10 mouse cellular contexts compared by ENCODE assay signal in the genomic region with DNA sequence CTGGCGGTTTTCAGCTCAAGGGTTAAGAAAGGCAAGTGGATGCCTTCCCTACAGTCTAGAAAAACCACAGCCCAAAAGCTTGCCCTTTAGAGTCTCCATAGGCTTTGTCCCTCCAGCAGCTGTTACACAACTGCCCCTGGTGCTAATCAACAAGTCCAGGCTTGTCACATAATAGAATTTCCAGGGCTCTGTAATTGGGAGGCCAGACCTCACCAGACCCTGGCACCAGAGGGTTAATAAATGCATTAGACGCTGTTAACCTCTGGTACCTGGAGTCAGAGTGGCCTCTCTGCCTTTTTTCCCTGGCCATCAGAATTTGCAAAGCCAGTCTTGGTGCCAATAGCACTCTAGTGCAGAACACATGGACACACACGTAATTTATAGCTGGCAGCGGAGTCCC.
DNase-seq lines count a peak whose midpoint lies in the region; ATAC-seq lines count a peak whose summit lies in the region.
"Had no signal": no experiment of that assay in that cellular context is flagged by ENCODE, and none has a peak within 500 bp of the region (broad histone marks: within the 10 kb centered on the region; RNA-seq: fewer than 3 reads in every experiment).

No protein-coding gene starts in this region.

- no peak for DNase-seq in kidney, adult 18-20 months
- peak; percentile 32 for DNase-seq in embryo, embryonic 10.5 days (ENCODE audit: low spot score)
- no peak for DNase-seq in urinary bladder, postnatal 25 days (ENCODE audit: low spot score)
- DNase-seq: cerebellum, adult 18-20 months; layer of hippocampus, postnatal 36 days had no signal

- H3K36me3 ChIP-seq in kidney, embryonic 15.5 days = no peaks in the 10 kb centered on the region
- no peaks in the 10 kb centered on the region for H3K36me3 ChIP-seq in embryonic facial prominence, embryonic 13.5 days

- no peaks in the 10 kb centered on the region for H3K9me3 ChIP-seq in kidney, embryonic 15.5 days (replicated peaks)
- no peaks in the 10 kb centered on the region for H3K9me3 ChIP-seq in embryonic facial prominence, embryonic 13.5 days

- H3K27ac ChIP-seq in kidney, embryonic 15.5 days = 0 out of 2 replicates have a peak overlapping the region, but pooled peaks have one; percentile 22
- H3K27ac ChIP-seq in embryonic facial prominence, embryonic 13.5 days = no peak overlapping the region
- H3K27ac ChIP-seq: liver, embryonic 14.5 days had no signal

- H3K4me2 ChIP-seq in kidney, embryonic 15.5 days = 0 out of 2 replicates have a peak overlapping the region, but pooled peaks have one; percentile 28
- no peak overlapping the region for H3K4me2 ChIP-seq in embryonic facial prominence, embryonic 13.5 days

- H3K27me3 ChIP-seq in kidney, embryonic 15.5 days = 0 out of 2 replicates have a peak, but pooled peaks cover 5% of the 10 kb centered on the region
- peaks cover 19% of the 10 kb centered on the region for H3K27me3 ChIP-seq in embryonic facial prominence, embryonic 13.5 days

- no peak for ATAC-seq in kidney, embryonic 15.5 days (replicated peaks; ENCODE audit: low FRiP score)
- ATAC-seq in embryonic facial prominence, embryonic 13.5 days (ENCODE audit: insufficient number of reproducible peaks, insufficient read depth, low FRiP score, low TSS enrichment, low read depth) = no peak
- peak; percentile 51 for ATAC-seq in megakaryocyte-erythroid progenitor cell, adult 5-6 weeks (replicated peaks; ENCODE audit: low FRiP score, low TSS enrichment, poor library complexity, severe bottlenecking)
- ATAC-seq in megakaryocyte, adult 5-6 weeks (ENCODE audit: poor library complexity, severe bottlenecking) = no peak; the same call in 1 of the 2 replicates

- 35% methylated on average over 4 of the region's 4 CpGs for WGBS in kidney, embryonic 15.5 days
- WGBS in embryonic facial prominence, embryonic 13.5 days = 57% methylated on average over 4 of the region's 4 CpGs

- 0 out of 2 replicates have a peak overlapping the region, but pooled peaks have one; percentile 5 for H3K9ac ChIP-seq in kidney, embryonic 15.5 days
- 0 out of 2 replicates have a peak overlapping the region, but pooled peaks have one; percentile 6 for H3K9ac ChIP-seq in embryonic facial prominence, embryonic 13.5 days
- H3K9ac ChIP-seq: liver, embryonic 14.5 days had no signal

- no peak overlapping the region for H3K4me3 ChIP-seq in kidney, embryonic 15.5 days (replicated peaks)
- H3K4me3 ChIP-seq in embryonic facial prominence, embryonic 13.5 days = no peak overlapping the region

- H3K4me1 ChIP-seq in kidney, embryonic 15.5 days = peaks cover 15% of the 10 kb centered on the region
- H3K4me1 ChIP-seq in embryonic facial prominence, embryonic 13.5 days = peaks cover 8% of the 10 kb centered on the region; the same call in 1 of the 2 replicates
